Mouse (Mus musculus) midbrain, postnatal 0 days (tissue): Measurements from ENCODE around the gene Zfp618. TPM values are rescaled to one million over a fixed set of nuclear protein-coding genes. Genes with fewer than 3 reads are reported as not detected.
A peak's percentile ranks its signal among the peaks of the same experiment; 100 is the strongest.

ENCODE experiments used
- ATAC-seq: fragments of 200-750 bp; cut with Nextera tagmentation; 2 replicates; pipeline ENCODE4 v1.8.0; 2017; ENCODE audit warnings: moderate number of reproducible peaks, mild to moderate bottlenecking, moderate TSS enrichment, moderate library complexity; ENCODE audit not compliant: low FRiP score
- DNase-seq: peaks from one replicate; pipeline ENCODE4 v3.0.0-alpha.2; 2015; ENCODE audit warnings: low spot score
- H3K27ac ChIP-seq: fragments of 300-500 bp; sonication (generic); 2 replicates; pipeline ENCODE4 v1.5.1; 2014; ENCODE audit warnings: low read depth, mild to moderate bottlenecking, low read length, mixed read lengths
- H3K27me3 ChIP-seq: fragments of 300-500 bp; sonication (generic); 2 replicates; pipeline ENCODE4 v1.6.1; 2014; ENCODE audit warnings: low read length, control low read depth, mixed read lengths; ENCODE audit not compliant: insufficient read depth
- H3K36me3 ChIP-seq: fragments of 300-500 bp; sonication (generic); 2 replicates; pipeline ENCODE4 v1.6.1; 2014; ENCODE audit warnings: low read length, control low read depth, mixed read lengths; ENCODE audit not compliant: insufficient read depth
- H3K4me1 ChIP-seq: fragments of 300-500 bp; sonication (generic); 2 replicates; pipeline ENCODE4 v1.6.1; 2014; ENCODE audit warnings: mild to moderate bottlenecking, control low read depth, antibody characterized with exemption, low read length, mixed read lengths; ENCODE audit not compliant: insufficient read depth
- H3K4me2 ChIP-seq: fragments of 300-500 bp; sonication (generic); 2 replicates; pipeline ENCODE4 v1.6.1; 2014; ENCODE audit warnings: low read depth, mild to moderate bottlenecking, low read length, mixed read lengths; ENCODE audit not compliant: poor library complexity, severe bottlenecking
- H3K4me3 ChIP-seq: fragments of 300-500 bp; sonication (generic); 2 replicates; pipeline ENCODE4 v1.5.1; 2014; ENCODE audit warnings: low read depth, mild to moderate bottlenecking, low read length, moderate library complexity
- H3K9ac ChIP-seq: fragments of 300-500 bp; sonication (generic); replicated peaks from 2 replicates; pipeline ENCODE4 v1.6.1; 2014; ENCODE audit warnings: mild to moderate bottlenecking, low read length, moderate library complexity, mixed read lengths; ENCODE audit not compliant: poor library complexity, severe bottlenecking
- H3K9me3 ChIP-seq: fragments of 300-500 bp; sonication (generic); 2 replicates; pipeline ENCODE4 v1.6.1; 2016; ENCODE audit warnings: low read length, control low read depth
- CTCF ChIP-seq: IDR thresholded peaks from 2 replicates; pipeline ENCODE4 v1.5.1; 2016; ENCODE audit warnings: antibody characterized with exemption, mild to moderate bottlenecking
- WGBS: fragments of 180-500 bp; shearing (Covaris S2); extraction: QIAGEN DNeasy Blood & Tissue Kit; methylation state at CpG from one replicate; pipeline ENCODE4 v1.1.7; 2014; 5-methylcytosine and 5-hydroxymethylcytosine counted together
- polyA plus RNA-seq: library from polyadenylated mRNA; unstranded; fragments of >200 nt; fragmentation: Nextera tagmentation; extraction: Ambion mirVana; gene quantifications from 2 replicates; pipeline ENCODE4 v1.2.1, GENCODE M21; 2015
- total RNA-seq: library from RNA; depleted of rRNA; stranded (reverse); fragments of >200 nt; gene quantifications from 2 replicates; pipeline ENCODE4 v1.2.3, GENCODE M21; 2014

Zfp618 gene
- total and polyA plus RNA-seq, 2 experiments from 2014 or later, result 18.2 to 32.4 TPM

DNA sequence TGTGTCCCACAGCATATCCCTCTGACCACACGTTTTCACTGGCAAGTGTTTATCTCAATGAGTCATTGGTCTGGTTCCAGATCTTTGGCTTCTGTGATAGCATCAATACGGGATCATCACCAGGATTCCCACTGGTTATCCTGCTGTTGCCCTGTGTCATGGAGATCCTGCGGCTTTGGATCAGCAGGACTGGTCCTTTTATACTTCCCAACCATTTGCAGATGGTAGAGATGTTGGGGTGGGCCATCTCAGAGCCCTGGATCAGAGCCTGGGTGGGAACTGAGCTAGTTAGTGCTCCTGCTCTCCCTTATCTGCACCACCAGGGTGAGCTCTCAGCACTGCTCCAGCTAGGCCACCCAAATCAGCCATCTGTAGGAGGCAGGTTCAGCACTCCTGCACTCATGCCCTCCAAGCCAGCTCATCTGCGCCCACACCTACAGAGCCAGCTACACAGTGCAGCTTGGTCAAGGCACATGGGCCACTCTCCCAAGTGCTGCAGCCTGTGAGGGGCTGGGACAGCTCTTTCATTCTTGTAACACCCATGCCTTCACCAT is 21.0 kb upstream of the Zfp618 start:
- H3K9me3 ChIP-seq, result no peaks in the 10 kb centered on the region
- 67% methylated on average over 4 of the region's 4 CpGs for WGBS
- DNase-seq (no peak), ATAC-seq (no peak)
- no peak overlapping the region for H3K4me2 ChIP-seq
- 0 out of 2 replicates have a peak, but pooled peaks cover 3% of the 10 kb centered on the region for H3K27me3 ChIP-seq
- peak; percentile 45 for TF ChIP-seq CTCF
- H3K4me1 ChIP-seq, result no peaks in the 10 kb centered on the region
- H3K4me3 ChIP-seq, result no peak overlapping the region
- no peak overlapping the region for H3K27ac ChIP-seq
- no peak overlapping the region for H3K9ac ChIP-seq
- H3K36me3 ChIP-seq, result no peaks in the 10 kb centered on the region

DNA sequence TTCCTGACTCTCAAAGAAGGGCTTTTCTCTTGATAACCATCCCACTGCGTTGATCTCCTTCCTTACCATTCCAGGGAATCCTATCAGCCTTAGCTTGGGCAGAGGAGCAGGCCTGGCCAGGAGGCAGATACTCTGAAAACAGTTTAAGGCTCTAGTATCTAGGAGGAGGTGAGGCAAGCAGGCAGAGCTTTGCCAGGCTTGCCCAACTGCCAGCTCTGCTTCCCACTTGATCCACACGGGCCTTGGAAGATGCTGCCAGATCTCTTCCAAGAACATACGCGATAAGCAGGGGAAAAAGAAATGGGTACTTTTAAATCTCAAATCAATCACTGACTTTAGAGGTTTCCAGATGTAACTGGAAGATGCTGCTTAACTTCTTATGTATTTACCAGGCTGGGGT is 1.6 kb upstream of the Zfp618 start:
- Histone ChIP-seq H3K27me3 (no peaks in the 10 kb centered on the region), H3K9ac (no peak overlapping the region), H3K27ac (no peak overlapping the region), H3K4me1 (no peaks in the 10 kb centered on the region), H3K4me2 (no peak overlapping the region), H3K36me3 (no peaks in the 10 kb centered on the region), H3K4me3 (no peak overlapping the region), H3K9me3 (no peaks in the 10 kb centered on the region)
- 82% methylated on average over 4 of the region's 4 CpGs for whole genome bisulfite sequencing
- no peak for TF ChIP-seq CTCF
- DNase-seq, result no peak
- ATAC-seq, result no peak

DNA sequence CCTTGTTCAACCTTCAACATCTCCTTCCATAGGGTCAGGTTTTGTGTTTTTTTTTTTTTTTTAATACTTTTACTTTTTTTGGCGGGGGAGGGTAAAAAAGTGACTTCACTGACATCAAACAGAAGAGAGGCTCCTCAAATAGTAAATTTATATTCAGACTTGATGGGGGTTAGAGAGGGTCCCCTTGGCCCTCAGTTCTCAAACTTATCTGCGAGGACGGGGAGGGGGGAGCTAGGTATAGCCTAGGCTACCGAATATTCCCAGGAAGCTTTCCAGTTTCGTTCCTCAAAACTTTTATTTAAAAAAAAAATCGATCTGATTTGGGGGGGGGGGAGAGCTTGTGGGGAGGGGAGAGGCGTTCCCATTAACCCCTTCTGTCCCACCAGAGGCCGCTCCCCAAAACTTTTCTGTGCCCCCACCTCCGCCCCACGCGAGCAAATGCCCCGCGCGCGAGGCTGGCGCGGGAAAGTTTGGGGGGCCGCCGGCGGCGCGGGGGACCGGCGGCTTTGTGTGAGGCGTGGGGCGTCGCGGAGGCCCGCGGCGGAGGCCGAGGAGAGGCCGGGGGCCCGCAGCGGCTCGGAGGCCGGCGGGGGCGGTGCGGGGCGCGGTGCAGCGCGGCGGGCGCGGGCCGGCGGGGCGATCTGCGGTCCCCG is 403 bp upstream of the Zfp618 start:
- DNase-seq, result no peak
- peak overlapping the region; percentile 98 for H3K9ac ChIP-seq
- H3K4me3 ChIP-seq, result peak overlapping the region; percentile 90
- H3K4me2 ChIP-seq, result peak overlapping the region; percentile 82
- no peaks in the 10 kb centered on the region for H3K36me3 ChIP-seq
- peak overlapping the region; percentile 85 for H3K27ac ChIP-seq
- H3K9me3 ChIP-seq, result no peaks in the 10 kb centered on the region
- peak; percentile 42 for ATAC-seq
- no peaks in the 10 kb centered on the region for H3K27me3 ChIP-seq
- H3K4me1 ChIP-seq, result no peaks in the 10 kb centered on the region
- no peak for TF ChIP-seq CTCF
- WGBS, result 2% methylated on average over 35 of the region's 52 CpGs

DNA sequence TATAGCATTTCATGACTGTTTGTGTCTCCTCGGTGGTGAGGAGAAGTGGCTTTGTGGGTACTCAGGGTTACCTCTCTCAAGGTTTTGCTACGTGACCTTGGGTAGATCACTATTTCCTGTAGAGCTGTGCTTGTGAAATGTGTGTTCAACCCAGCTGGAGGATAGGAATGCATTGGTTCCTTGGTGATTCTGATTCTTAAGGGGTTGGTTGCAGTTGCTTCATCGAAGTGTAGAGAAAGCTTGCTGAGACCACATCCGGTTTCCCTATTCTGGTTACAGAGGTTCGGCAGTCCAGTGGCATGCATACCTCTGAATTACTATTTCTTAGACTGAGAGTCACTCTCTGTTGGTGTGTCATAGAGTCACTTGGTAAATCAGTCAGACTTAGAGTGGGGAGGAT is 4.2 kb downstream of the Zfp618 start:
- no peak for ATAC-seq
- H3K9ac ChIP-seq, result no peak overlapping the region
- no peaks in the 10 kb centered on the region for H3K9me3 ChIP-seq
- DNase-seq, result no peak
- no peaks in the 10 kb centered on the region for H3K36me3 ChIP-seq
- H3K4me1 ChIP-seq, result no peaks in the 10 kb centered on the region
- TF ChIP-seq CTCF, result no peak
- no peak overlapping the region for H3K4me2 ChIP-seq
- no peak overlapping the region for H3K4me3 ChIP-seq
- 94% methylated on average over 5 of the region's 5 CpGs for WGBS
- no peak overlapping the region for H3K27ac ChIP-seq
- no peaks in the 10 kb centered on the region for H3K27me3 ChIP-seq

DNA sequence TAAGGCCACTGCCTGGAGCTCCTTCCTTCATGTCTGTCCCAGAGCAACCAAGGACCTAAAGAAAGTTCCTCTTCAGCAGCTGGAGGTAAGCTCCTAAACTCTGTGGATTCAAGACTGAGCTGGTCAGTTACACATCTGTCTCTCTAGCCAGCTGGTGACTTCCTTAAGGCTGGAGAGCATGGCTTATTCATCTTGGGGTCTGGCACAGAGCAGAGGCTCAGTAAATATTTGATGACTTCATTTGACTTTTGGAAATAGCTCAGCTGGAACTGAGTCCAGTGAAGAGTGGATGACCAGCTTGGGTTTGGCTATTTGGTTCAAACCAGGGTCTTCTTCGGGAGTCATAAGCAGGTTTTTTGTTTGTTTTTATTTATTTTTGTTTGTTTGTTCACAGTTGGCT is 6.6 kb downstream of the Zfp618 start:
- ATAC-seq, result no peak
- no peaks in the 10 kb centered on the region for H3K9me3 ChIP-seq
- H3K27me3 ChIP-seq, result no peaks in the 10 kb centered on the region
- 73% methylated on average over 1 of the region's 1 CpGs for WGBS
- no peak overlapping the region for H3K4me2 ChIP-seq
- no peak overlapping the region for H3K4me3 ChIP-seq
- no peak overlapping the region for H3K27ac ChIP-seq
- DNase-seq, result no peak
- no peak for TF ChIP-seq CTCF
- H3K9ac ChIP-seq, result no peak overlapping the region
- H3K36me3 ChIP-seq, result no peaks in the 10 kb centered on the region
- 0 out of 2 replicates have a peak, but pooled peaks cover 4% of the 10 kb centered on the region for H3K4me1 ChIP-seq

DNA sequence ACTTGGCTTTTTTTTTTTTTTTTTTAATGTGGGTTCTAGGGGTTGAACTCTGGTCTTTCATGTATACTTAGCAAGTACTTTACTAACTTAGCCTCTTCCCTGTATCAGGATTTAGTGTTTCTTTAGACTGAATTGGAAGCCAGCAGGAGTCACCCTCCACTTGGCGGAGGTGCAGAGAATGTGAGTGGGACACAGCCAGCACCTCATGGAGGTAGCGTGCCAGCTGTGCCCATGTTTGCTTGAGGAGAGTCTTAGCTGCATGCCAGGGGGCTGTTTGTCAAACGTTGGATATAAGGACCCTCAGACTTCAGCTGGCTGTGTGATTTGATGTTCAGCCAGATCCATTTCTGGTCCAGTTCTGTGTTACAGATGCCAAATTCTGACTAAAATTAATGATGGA is 7.7 kb downstream of the Zfp618 start:
- Histone ChIP-seq H3K9me3 (no peaks in the 10 kb centered on the region), H3K36me3 (no peaks in the 10 kb centered on the region), H3K4me3 (no peak overlapping the region), H3K27me3 (no peaks in the 10 kb centered on the region), H3K9ac (no peak overlapping the region), H3K4me2 (no peak overlapping the region), H3K27ac (no peak overlapping the region), H3K4me1 (0 out of 2 replicates have a peak, but pooled peaks cover 4% of the 10 kb centered on the region)
- no peak for TF ChIP-seq CTCF
- DNase-seq (peak; percentile 28), ATAC-seq (no peak)
- 56% methylated on average over 3 of the region's 3 CpGs for WGBS
